Mouse (Mus musculus): ENCODE measurements at regions not wholly inside any gene's neighbourhood (a gene's known extent, or its start where the extent isn't known, plus 50 kb on each side); places are given as distances from the start of the nearest gene placed in this dataset.
"Not testable (repeated sequence)": the region's sequence is repeated elsewhere in the genome, so short reads cannot be mapped to it uniquely, and the experiment has no call there.

DNA sequence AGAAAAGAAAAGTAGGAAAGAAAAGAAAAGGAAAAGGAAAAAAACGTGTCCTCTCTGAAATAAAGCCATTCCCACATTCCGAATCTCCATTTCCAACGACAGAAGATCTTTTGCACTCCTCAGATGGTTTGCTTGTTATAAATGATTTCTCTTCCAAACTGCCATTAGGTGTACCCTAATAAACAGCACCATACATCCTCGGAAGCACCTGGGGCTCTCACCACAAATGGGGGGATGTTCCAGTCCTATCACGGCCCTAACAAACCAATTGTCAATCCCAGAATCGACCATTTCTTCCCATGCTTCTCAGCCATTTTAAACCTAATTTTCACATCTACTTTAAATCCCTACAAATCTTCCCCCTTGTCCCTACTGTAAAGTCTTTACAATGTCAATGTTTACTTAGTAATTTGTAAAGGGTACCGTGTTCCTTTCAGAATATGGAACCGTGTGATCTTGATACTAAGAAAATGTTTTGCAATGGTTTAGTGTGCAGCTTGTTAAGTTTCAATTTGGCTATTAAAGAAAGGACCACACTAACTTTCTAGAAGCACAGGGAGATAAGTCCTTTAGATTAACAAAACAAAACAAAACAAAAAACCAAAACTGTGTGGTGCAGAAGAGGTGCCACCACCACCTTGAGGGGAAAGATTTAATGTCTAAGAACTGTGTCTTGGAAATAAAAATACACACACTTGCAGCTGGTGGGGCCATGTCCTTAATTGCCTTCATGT is 66.6 kb upstream of the Chd2 start:
- DNase-seq = no peak

DNA sequence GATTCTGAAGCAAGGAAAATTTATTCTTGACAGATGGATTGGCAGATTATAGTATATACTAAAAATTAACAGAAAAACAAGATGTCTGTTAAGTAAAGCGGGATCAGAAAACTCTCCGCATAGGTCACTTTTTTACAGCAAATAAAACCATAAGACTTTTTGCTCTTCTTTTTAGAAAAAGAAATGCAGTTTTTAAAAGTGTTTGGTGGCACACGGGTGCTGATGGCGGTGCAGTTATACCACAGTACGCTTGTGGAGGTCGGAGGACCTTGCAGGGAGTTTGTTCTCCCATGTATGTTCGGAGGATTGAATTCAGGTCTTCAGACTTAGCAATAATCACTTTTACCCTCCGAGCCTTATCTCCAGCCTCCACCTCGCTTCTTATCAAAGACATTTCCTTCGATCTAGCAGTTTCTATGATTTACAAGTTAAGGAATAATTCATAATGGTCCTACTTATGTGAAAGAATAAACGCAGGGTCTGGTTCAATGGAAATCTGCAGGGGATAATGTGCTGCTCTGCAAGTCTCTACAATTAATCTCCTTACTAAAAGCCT is 65.9 kb upstream of the Chd2 start:
- no peak for DNase-seq

DNA sequence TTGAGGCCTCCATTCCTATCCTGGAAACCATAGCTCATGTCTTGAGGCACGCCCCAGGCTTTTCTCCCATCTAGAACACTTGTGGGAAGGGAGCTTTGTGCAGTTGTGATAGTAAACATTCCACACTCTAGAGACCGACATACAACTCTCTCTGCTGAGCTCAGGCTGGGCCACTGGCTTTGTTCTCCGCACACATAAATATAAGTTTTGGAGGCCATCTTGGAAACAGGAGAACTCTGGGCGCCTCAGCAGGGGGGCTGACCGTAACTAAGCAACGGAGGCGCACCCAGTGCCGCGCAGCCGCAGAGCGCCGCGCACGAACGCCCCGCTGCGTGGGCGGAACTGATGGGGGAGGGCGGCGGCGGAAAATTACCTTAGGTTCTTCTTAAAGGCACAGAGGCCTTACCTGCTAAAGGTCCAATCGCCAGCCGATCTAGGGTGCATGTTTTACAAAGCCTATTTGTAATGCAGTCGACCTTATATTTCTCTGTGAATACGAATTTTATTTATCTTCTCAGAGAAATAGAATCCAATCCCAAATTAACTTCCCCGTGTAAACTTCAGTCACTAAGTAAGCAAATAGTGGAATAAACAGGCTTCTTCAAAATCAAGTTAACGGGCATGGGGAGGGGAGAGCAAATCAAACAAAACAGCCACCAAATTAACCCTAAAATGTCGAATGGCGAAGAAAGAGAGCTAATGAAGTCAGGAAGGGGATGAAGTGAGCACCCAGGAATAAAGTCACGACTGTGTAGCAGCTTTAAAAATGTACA is 65.2 kb upstream of the Chd2 start:
- DNase-seq = peak; percentile 96

- no peak for DNase-seq
Measured at GRCm38 (mm10) chr7:73604597-73604996, 63.0 kb upstream of the Chd2 start.

GRCm38 (mm10) chr7:73602815-73603551 is 61.4 kb upstream of the Chd2 start:
- no peak for DNase-seq

GRCm38 (mm10) chr7:73601336-73601735 is 59.7 kb upstream of the Chd2 start:
- no peak for DNase-seq

GRCm38 (mm10) chr7:73600776-73601175 is 59.1 kb upstream of the Chd2 start:
- no peak for DNase-seq

DNA sequence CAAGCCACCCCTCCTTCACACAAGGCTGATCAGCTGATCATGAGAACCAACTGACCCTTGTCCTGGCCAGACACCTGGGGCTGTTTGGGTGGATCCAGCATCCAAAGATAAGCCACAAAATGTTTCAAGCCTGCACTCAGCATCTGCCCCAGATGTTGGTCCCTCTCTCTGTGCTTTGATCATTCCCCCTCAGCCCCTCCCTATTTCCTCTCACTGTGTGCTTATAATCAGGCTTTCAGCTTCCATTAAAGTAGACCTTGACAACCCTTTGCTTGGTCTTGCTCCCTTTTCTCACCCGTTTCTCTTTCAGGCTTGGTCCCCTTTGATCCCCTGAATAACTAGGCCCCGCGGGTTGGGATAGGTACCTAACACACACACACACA is 58.4 kb upstream of the Chd2 start:
- not testable (repeated sequence) for DNase-seq

DNA sequence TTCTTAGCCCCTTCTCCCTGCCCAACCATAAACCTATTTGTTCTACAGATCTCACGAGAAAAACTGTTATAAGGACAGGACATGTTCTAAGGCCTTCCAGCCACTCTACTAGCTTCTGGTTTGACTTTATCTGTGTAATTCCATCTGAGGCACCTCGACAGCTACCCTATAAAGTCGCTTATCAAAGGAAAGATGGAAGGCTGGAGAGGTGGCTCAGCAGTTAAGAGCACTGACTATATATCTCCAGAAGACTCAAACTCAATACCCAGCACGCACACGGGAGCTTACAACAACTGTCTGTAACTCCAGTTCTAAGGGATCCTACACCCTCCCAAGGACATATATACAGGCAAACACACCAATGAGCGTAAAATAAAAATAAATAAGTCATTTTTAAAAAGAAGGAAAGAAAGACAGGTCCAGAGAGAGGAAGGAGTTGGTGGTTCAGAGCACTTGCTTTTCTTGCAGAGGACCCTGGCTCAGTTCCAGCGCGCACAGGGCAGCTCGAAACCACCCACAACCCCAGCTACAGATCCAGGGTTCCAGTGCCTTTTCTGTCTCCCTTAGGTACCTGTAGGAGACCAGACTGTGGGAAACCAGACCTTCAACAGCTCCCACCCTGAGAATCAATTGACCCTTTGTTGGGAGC is 57.8 kb upstream of the Chd2 start:
- DNase-seq = no peak

DNA sequence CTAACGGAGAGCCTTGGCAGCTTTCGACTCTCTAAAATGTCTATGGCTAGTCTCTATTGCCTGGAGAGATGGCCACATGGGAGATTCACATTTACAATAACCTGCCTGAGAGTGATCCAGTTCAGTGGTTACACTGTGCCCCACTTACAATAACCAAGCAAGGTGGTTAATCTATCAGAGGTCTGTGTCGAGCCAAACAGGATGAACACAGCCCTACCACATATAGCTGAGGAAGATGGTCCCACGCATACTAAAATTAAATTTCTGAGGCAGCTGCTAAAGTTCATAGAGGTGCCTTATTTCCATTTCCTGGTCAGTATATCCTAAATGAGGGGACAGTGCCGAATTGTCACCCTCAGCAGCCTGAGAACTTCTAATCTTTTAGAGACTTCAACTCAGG is 56.3 kb upstream of the Chd2 start:
- DNase-seq = no peak

GRCm38 (mm10) chr7:73596866-73597840 is 55.5 kb upstream of the Chd2 start:
- no peak for DNase-seq

- DNase-seq = no peak
Measured at GRCm38 (mm10) chr7:73596415-73596814, 54.8 kb upstream of the Chd2 start.

GRCm38 (mm10) chr7:73595860-73596259 is 54.2 kb upstream of the Chd2 start:
- DNase-seq = no peak

DNA sequence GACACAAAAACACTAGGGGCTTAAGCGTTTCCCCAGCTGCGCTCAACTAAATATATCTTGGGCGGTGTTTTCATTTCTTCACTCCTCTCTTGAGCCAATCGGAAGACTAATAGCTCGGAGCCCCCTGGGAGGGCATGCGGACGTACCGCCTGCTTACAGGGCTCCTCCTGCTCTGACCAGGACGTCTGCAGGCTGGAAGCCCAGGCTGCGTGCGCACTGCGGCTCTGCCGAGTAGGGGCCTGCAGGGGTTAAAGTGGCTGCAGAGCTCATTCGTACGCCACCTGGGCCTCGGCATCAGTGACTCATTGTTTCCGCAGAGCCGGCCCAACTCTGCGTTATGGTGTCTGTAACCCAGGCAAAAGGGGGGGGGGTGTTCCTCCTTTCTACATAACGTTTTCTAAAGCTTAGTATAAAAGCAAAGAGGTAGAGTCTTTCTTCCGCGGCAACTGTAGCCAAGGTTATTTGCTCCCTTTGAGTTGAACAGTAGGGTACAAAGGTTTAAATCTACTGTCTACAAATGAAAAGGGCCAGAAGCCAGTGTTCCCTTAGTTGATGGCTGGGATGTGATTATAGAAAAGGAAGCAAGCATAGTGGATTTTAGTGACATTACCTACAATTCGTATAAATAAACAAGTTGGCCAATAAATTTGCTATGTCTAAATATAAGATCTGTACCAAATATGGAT is 53.7 kb upstream of the Chd2 start:
- peak; percentile 95 for DNase-seq

DNA sequence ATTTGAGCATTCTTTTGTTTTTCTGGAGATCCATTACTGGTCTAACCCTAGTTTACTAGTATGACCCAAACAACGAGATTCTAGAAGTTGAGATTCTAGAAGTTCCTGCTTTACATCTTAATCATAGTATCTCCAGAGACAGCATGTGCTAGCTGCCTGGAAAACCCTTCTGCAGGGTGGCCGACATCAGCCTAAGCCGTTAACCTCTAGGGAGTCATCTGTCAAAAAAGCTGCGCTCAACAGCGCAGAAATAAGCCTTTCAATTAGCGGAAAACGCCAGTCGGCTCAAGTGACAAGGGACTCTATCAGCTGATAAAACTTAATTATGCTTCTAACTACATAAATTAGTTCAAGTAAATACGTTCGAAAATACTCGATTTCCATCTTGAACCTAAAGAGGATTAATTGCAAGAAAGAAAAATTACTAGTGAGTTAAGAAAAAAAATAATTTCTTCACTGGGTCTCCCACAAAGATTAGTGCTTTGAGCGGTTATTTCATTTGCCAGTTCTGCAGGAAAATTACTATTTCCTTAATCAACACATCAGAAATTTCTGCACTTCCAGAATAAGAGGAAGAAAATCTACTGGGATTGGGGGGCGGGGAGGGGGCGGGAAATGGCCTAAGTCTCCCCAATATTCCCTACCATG is 53.0 kb upstream of the Chd2 start:
- peak; percentile 50 for DNase-seq

DNA sequence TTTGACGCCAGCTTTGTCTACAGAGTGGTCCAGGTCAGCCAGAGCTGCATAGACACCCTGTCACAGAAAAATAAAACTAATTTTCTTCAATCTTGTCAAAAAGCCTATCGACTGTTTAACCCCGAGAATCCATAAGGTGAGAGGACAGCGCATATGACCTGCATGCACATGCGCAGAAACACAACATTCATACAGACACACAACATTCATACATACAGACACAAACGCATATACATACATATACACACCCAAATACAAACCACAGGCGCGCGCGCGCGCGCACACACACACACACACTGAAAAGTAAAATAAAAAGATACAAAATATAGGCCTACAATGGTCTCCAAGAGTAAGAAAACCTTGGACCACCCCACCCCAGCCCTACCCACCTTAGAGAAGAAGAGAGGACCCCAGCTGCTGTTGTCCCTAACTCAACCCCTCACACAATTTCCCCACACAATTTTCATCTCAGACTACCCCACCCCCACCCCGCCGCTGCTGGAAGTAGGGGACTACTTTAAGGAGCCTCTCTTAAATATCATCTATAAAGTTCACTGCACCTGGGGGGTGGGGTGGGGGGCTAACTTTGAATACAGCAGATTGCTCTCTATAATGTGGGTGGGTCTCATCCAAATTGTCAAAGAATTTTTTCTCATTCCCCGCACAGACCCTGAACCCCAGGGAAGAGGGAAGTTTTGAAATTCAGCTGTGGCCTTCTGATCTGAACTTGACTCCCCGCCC is 52.2 kb upstream of the Chd2 start:
- no peak for DNase-seq

- no peak for DNase-seq
Measured at GRCm38 (mm10) chr7:73592857-73593256, 51.2 kb upstream of the Chd2 start.
